Mouse (Mus musculus) left cerebral cortex, adult 8-10 months (tissue): ENCODE data around the gene Epb41l1. TPM values are rescaled to one million over a fixed set of nuclear protein-coding genes. Genes with fewer than 3 reads are reported as not detected.

Experiments used
- DNase-seq, 2 experiments: peaks; one replicate each; pipeline ENCODE4 v3.0.0; 2022; ENCODE audit warnings: low spot score in 2 of 2
- total RNA-seq, 4 experiments: library from RNA; stranded (reverse); gene quantifications; 2 replicates each; pipeline ENCODE4 v1.2.4; 2022

The Epb41l1 gene
- total RNA-seq, 4 experiments from 2014 or later = 359 to 405 (median 385) TPM

GRCm38 (mm10) chr2:156524078-156524477 lies 103.4 kb downstream of the Epb41l1 start:
- no peak for DNase-seq

- DNase-seq = no peak
These were observed 109.0 kb downstream of the Epb41l1 start for GRCm38 (mm10) chr2:156529726-156530125.

GRCm38 (mm10) chr2:156533160-156533559 lies 112.5 kb downstream of the Epb41l1 start:
- no peak for DNase-seq

DNA sequence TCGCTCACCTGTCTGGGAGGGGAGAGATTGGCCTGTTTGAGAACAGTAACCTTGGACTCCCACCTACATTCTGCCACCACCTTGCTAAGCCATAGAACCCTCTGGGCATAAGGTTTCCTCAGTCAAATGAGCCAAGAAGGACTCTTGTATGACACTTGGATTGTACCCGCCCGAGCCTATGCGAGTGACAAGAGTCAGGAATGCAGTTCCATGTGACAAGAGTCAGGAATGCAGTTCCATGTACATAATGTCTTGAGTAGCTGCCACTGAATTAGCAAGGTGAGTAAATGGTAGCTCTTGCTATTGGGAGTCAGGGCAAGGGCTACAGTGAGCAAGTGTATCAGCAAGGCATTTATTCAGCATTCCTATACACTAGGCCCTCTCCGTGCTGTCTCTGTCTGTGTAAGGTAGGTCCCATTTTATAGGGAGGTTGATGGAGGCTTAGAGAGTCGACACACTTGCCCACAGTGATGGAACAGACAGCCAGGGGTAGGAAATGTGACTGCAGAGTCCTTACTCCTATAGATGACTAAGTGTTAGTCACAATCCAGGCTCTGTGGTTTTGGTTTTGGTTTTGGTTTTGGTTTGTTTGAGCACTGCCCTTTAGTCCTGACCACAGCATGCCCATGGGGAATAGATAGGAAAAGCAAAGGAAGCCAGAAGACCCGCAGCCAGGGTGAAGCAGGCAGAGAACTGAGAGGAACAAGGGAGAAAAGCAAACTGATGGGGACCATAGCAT lies 118.3 kb downstream of the Epb41l1 start:
- DNase-seq = no peak

DNA sequence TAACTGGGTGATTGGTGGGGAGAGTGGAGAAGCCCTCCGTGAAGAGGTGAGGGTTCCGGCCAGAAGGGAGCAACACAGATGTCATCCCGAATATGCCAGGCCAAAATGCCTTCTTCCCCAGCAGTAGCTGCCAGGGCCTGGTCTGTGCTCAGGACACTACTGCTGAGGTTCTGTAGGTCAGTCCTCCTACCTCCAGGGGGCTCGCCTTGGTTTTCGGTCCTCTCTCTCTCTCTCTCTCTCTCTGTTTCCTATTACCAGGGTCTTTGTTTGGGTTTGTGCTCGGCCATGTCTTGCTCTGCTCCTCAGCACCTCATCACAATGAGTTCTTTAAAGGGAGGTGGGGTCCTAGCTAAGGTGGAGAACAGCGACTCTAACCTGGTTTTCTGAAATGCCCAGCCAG lies 120.3 kb downstream of the Epb41l1 start:
- DNase-seq = no peak

GRCm38 (mm10) chr2:156542410-156542809 lies 121.7 kb downstream of the Epb41l1 start:
- no peak for DNase-seq

GRCm38 (mm10) chr2:156543804-156544203 lies 123.1 kb downstream of the Epb41l1 start:
- no peak for DNase-seq

DNA sequence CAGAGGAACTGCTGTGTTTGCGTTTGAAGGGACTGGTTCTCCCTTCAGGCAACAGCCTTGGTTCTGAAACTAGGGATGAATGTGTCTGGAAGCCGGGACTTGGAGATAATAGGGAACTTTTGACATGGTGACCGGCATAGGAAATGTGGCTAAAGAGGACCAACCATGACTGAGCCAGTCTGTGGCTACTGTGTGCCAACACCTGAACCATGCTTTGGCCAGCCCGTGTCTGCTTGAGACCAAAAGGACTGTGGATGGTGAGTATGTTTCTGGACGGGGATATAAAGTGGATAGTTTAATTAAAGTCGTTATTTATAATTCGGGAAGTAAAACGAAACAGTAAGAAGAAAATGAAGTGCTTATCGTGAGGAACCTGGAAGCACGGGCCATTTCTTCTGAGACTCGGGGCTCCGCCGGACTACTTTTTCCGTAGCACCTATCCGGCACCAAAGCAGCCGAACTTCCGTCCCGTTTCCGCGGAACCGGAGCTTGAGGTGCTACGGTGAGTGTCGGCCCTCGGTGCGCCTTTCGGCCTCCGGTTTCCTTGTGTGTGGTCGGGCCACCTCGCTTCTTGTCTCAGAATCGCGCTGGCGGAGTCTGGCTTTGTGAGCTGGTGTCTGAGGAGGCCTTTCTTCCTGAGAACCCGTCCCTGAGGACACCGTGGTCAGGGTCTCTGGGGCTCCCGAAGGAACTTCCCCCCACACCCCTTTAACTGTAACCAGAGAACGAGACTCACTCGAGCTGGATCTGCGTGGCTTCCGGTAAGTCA lies 126.6 kb downstream of the Epb41l1 start, which contains the start of gene Aar2:
Gene Aar2, plus strand, starts transcription at position 462 of the 769 bp plus-strand sequence.
- peak; percentile 50 to 85 for DNase-seq

GRCm38 (mm10) chr2:156552421-156552820 lies 131.7 kb downstream of the Epb41l1 start:
- no peak for DNase-seq

- no peak for DNase-seq
These were observed 141.1 kb downstream of the Epb41l1 start for GRCm38 (mm10) chr2:156561808-156562207.

DNA sequence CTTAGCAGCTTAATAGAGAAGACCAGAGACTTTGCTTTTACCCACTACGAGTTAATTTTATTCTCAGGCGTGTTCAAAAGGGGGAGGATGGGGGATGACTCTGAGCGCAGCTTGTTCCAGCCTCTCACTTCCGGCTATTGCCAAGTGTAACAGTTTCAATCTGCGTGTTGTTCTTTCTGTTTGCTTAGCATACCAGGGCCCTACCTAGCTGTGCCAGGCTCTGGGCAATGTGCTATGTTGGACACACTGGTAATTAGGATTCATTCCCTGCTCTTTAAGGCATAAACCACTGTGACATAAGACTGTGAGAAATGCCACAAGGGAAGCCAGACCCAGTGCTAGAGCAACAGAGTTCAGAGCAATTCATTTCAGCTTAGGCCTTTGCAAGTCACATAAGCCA lies 142.8 kb downstream of the Epb41l1 start:
- DNase-seq = no peak

DNA sequence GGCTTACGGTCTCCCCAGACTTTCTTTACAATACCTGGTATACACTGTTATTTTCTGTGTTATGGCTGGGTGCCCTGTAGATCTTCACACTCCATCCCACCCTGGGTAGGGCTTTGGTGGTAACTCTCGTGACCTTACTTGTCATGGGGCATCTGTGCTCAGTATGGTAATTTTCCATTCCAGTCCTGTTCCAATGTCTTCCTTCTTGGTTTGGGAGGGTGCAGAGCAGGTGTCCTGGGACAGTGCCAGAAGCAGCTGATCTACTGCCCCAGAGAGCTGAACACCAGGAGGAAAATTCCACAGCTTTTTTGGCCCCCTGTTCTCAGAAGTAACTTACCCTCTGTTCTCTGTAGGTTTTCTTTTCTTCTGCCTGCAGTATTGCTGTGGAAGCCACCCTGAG lies 145.8 kb downstream of the Epb41l1 start:
- DNase-seq = no peak

DNA sequence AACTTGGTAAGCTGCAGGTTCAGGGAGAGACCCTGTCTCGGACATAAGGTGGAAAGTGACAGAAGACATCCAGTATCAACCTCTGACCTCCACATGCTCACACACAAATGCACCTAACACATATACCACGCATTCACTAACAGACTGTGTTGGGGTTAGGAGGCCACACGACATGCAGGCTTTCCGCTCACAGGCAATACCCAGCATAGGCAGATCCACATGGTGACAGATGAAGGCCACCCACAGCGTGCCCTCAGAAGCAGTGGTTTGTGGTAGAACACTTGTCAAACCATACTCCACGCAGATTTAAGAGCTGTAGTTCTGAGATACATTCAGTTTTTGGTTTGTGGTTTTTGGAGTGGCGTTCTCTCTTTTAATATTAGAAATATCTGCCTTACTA lies 147.9 kb downstream of the Epb41l1 start:
- no peak for DNase-seq

- no peak for DNase-seq
These were observed 148.6 kb downstream of the Epb41l1 start for GRCm38 (mm10) chr2:156569261-156569660.

DNA sequence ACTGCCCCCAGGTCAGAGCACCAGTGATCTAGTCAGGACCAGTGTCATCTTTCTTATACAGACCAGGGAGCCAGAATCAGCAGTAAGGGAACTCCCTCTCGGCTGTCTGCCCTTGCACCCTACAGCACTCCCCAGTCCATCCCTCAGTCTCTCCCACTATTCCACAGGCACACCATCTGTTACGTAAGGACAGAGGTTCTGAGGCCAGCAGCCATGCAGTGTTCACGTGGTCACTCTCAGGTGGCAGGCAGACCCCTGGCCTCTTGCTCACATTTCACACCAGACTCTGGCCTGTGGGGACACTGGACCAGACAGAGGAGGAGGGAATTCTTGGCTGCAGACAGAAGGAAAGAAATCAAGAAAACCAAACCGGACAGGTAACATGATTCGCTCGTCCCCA lies 150.8 kb downstream of the Epb41l1 start:
- no peak for DNase-seq

DNA sequence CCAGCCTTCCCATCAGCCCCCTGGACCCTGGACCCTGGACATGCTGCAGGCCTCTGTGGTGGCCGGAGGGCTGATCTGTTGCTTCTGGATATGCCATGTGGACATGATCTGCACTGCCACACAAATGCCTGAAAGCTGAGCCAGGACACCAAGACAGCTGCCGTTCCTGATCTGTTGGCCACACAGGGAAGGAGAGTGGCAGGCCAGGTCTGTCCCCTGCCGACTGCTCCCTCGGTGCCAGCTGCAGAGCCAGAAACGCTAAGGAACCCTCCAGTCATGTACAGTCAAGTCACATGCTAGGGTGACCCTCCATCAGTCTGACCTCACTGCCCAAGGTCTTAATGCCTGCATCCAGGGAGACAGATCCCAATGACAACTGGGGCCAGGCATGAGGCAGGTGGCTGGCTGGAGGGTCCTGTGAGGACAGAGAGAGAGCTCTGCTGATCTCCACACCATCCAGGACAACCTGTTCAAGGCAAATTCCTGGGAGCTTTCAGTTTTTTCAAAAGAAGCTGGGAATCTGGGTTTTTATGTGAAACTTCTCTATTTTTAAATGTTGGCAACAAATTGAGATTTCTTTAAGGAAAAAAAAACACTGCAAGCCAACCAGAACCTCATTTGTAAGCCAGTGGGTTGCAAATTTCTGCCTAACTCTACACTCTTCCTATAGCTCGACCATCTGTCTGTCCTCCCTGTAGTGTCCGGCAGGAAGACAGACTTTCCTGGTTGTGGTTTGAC lies 156.3 kb downstream of the Epb41l1 start:
- DNase-seq = no peak

- DNase-seq = no peak
These were observed 159.8 kb downstream of the Epb41l1 start for GRCm38 (mm10) chr2:156580507-156580906.

GRCm38 (mm10) chr2:156581244-156581643 lies 160.5 kb downstream of the Epb41l1 start:
- DNase-seq = peak; percentile 60 to 90

DNA sequence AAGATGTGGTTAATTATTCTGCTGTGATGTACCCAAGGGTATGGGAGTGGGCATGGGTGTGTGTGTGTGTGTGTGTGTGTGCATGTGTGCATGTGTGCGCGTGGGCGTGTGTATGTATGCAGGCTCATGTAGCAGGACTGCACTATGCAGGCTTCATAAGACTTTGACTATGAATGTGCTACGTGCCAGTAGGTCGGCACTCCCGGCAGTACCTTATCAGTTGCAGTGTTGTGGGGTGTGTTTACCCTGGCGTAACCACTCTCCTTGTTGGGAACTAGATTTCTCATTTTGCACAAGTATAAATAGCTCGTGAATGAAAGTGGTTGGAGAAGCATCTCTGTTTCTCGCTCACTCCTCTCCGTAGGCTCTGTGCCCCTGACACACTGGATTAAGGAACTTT lies 162.2 kb downstream of the Epb41l1 start:
- DNase-seq = no peak

GRCm38 (mm10) chr2:156584154-156584796 lies 163.6 kb downstream of the Epb41l1 start:
- DNase-seq = no peak

GRCm38 (mm10) chr2:156584797-156585471 lies 164.2 kb downstream of the Epb41l1 start:
- peak in 1 of 2 experiments; percentile 57 for DNase-seq
